Mouse (Mus musculus) erythroblast, adult 5-6 weeks (primary cell): ENCODE measurements around the gene Usp31. TPM values are rescaled to one million over a fixed set of nuclear protein-coding genes. Genes with fewer than 3 reads are reported as not detected.
A peak's percentile ranks its signal among the peaks of the same experiment; 100 is the strongest.

Experiments
- ATAC-seq: replicated peaks from 2 replicates; pipeline ENCODE4 v1.8.0; 2016; ENCODE audit warnings: moderate number of reproducible peaks, mild to moderate bottlenecking, moderate TSS enrichment, inconsistent platforms; ENCODE audit not compliant: poor library complexity, low FRiP score, severe bottlenecking
- total RNA-seq, 2 experiments: library from RNA; stranded (forward) in 1 of 2; stranded (reverse) in 1 of 2; fragments of 150-400 nt in 1 of 2; fragments of 200-764, 138-1000 nt in 1 of 2; gene quantifications; 2 replicates each; pipeline versions ENCODE4 v1.2.3 to v1.2.4; 2015 to 2017; ENCODE audit warnings: low replicate concordance in 2 of 2

The Usp31 gene
- total RNA-seq, 2 experiments from 2014 or later: 2.9 to 7.5 TPM

- no peak for ATAC-seq
Observed at GRCm38 (mm10) chr7:121677105-121677753, 29.8 kb downstream of the Usp31 start.

GRCm38 (mm10) chr7:121660705-121661104, 46.3 kb downstream of the Usp31 start:
- no peak for ATAC-seq

GRCm38 (mm10) chr7:121658866-121659265, 48.2 kb downstream of the Usp31 start:
- ATAC-seq: no peak

GRCm38 (mm10) chr7:121654675-121655074, 52.4 kb downstream of the Usp31 start:
- ATAC-seq: no peak

GRCm38 (mm10) chr7:121652629-121653028, 54.4 kb downstream of the Usp31 start:
- no peak for ATAC-seq

GRCm38 (mm10) chr7:121650724-121651123, 56.3 kb downstream of the Usp31 start:
- no peak for ATAC-seq

- peak; percentile 85 for ATAC-seq
Observed at GRCm38 (mm10) chr7:121640998-121641762, 65.9 kb downstream of the Usp31 start.

GRCm38 (mm10) chr7:121636732-121637131, 70.3 kb downstream of the Usp31 start:
- no peak for ATAC-seq

- no peak for ATAC-seq
Observed at GRCm38 (mm10) chr7:121634236-121634635, 72.8 kb downstream of the Usp31 start.

- ATAC-seq: no peak
Observed at GRCm38 (mm10) chr7:121622835-121623420, 84.1 kb downstream of the Usp31 start.

GRCm38 (mm10) chr7:121622433-121622832, 84.6 kb downstream of the Usp31 start:
- ATAC-seq: no peak

GRCm38 (mm10) chr7:121601697-121602096, 105.4 kb downstream of the Usp31 start:
- no peak for ATAC-seq

GRCm38 (mm10) chr7:121596401-121596800, 110.7 kb downstream of the Usp31 start:
- no peak for ATAC-seq

GRCm38 (mm10) chr7:121595496-121595895, 111.6 kb downstream of the Usp31 start:
- ATAC-seq: no peak

GRCm38 (mm10) chr7:121595085-121595484, 112.0 kb downstream of the Usp31 start:
- no peak for ATAC-seq

GRCm38 (mm10) chr7:121594623-121595022, 112.4 kb downstream of the Usp31 start:
- ATAC-seq: no peak

Other genes with a start within 250 kb of the Usp31 start
- not detected in 2 replicates for gene Scnn1g, start 27.2 kb upstream of the Usp31 start, total RNA-seq (2015; ENCODE audit: low replicate concordance)
- gene Scnn1g, start 27.2 kb upstream of the Usp31 start, total RNA-seq (2017; ENCODE audit: low replicate concordance): not detected in 2 replicates
- not detected in 2 replicates for gene Scnn1b, start 157.8 kb upstream of the Usp31 start, total RNA-seq (2015; ENCODE audit: low replicate concordance)
- gene Scnn1b, start 157.8 kb upstream of the Usp31 start, total RNA-seq (2017; ENCODE audit: low replicate concordance): not detected in 2 replicates